Mouse (Mus musculus): ENCODE results near the gene Olfr1352.

DNA sequence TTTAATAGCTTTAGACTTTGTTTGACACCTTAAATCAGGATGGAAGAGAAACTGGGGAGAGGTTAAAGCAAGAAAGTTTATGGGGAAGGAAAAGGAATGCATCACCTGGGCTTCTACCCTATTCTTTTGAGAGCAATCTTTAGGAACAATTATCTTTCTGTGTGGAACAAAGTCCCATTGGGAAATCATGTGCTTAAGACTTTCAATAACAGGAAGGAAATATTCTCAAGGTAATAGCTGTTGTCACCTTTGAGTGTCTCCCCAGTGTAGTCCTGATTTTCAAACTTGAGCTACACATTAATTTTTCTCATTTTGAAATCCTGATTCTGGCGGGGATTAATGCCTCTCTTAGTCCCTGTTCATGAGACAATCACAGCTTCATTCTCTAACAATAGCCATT is 31.3 kb downstream of the Olfr1352 start, which contains the start of gene Olfr1351:
- TF ChIP-seq CTCF (IDR thresholded peaks at IDR 0.05; ENCODE audit: insufficient read depth, low read depth, low read length) (no peak), POLR2A (IDR thresholded peaks at IDR 0.05; ENCODE audit: insufficient read depth, low read depth, low read length) (no peak)

Measured in olfactory bulb, adult 2 months (tissue).